Mouse (Mus musculus): ENCODE measurements around the gene Mcur1.
A peak's percentile ranks its signal among the peaks of the same experiment; 100 is the strongest.

Gene Mcur1

GRCm38 (mm10) chr13:43559711-43560457 lies at the start of gene Mcur1:
Gene Mcur1 (minus strand): TSS chr13:43560191.
- peak; percentile 80 for DNase-seq (ENCODE audit: low read depth, low spot score)

GRCm38 (mm10) chr13:43608854-43609253 lies 48.9 kb upstream of the Mcur1 start:
- DNase-seq (ENCODE audit: low read depth, low spot score) = no peak

- DNase-seq (ENCODE audit: low read depth, low spot score) = no peak
These were observed 43.1 kb upstream of the Mcur1 start for GRCm38 (mm10) chr13:43603042-43603441.

DNA sequence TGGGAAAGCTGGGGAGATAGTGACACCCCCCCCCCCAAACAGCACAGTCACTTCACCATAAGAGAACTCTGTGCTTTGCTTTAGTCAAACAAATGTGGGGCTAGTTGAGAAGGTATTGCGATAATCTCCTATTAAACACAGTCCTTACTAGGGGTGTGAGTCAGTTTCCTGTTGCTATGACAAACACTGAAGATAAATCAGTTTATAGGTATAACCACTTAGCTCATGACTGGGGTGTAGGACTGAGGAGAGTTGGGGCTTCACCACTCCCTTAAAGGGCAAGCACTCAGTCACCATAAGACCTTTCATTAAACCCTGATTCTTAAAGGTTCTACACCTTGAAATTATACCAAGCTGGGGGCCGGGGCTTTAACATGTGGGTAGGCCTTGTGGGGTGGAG lies 42.4 kb upstream of the Mcur1 start:
- DNase-seq (ENCODE audit: low read depth, low spot score) = no peak

DNA sequence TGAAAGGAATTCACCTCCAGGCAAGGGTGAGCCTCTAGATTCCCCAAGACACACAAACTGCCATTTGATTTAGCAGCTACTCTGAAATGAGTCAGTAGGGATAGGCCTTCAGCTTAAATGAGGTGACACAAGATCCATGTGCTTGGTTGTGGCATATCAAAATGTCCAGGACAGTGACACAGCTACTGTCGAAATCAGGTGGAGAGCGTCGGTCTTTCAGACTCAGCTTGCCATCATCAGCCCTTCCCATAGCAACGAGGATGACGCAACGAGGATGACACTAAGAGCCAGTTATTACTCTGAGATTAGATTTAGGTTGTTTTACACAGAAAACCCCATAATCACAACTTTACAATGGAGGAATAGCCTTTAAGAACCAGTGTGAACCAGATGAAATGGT lies 41.0 kb upstream of the Mcur1 start:
- DNase-seq (ENCODE audit: low read depth, low spot score) = no peak

DNA sequence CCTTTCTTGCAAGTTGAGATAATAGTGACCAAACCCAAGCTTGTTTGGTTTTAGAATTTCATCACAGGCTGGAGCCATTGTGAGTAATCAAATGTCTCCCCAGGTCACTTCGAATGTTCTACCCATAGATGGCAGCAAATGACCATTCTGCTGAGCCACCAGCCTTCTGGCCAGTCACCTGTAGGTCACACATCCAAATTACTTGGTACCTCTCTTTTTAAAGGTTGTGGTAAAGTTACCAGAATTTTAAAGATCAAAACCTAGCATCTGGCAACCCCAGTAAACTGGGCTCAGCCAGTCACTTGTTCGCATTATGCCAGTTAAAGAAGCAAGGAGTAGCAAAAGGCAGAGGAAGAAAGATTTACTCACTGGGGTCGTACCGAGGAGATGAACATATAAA lies 35.9 kb upstream of the Mcur1 start:
- no peak for DNase-seq (ENCODE audit: low read depth, low spot score)

DNA sequence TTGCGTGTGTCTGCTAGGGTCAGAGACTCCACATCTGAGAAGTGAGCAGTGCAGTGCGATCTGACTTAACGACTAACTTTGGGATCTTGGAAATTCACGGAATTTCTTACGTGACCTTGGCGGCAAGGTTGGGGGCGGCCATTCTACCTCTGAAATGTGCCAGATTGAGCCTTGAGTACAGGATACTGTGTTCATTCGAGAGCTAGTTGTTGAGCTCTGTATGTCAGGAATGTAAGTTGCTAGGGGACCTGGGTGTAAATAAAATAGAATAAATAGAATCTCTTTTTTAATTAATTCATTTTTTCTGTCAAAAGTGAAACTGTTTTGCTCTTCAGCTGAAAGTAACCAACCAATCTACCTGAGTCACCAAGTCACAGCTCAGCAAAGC lies 32.7 kb upstream of the Mcur1 start:
- no peak for DNase-seq (ENCODE audit: low read depth, low spot score)

GRCm38 (mm10) chr13:43591828-43592680 lies 32.1 kb upstream of the Mcur1 start:
- DNase-seq (ENCODE audit: low read depth, low spot score) = no peak

DNA sequence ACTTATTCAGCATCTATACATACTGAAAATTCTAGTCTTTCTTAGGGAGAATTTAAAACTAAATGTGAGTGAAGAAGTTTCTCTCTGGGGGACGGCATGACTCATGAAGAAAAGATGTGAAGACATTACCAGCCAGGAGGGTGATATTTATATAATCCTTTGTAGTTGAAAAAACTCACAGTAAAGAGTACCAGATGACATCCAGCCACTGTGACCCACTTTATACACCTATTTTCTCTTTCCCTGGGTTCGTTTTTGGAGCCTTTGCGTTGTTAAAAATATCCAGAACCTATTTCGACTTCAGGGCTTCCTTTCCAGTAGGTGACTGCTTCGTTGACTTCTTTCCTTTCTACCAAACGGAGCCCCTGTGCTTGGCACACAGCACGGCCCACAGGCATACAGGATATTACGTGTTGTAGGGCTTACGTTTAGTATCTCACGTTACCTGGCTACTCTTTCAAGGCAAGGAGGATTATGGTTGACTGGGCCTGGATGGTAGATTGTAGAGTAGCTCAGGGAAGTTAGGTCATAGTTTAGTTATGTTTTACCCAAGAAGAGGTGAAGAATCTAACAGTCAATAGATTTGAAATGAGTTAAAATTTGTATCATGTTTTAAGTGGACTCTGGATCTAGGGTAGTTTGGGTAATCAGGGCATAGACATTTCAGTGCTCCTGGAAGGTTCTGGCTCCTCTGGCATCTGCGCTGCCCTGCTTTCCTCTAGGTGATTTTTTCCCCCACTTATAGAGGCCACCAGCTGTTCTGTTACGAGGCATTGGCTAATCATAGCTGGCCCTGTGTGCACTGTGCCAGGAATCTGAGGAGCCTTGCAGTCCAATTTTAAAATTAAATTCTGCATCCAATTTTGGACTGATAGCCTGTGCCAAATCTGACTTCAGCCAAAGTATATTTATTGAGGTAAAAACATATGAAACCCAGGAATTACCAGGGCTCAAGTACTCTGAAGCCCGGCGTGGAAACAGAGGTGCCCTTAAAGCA lies 28.2 kb upstream of the Mcur1 start:
- DNase-seq (ENCODE audit: low read depth, low spot score) = no peak

DNA sequence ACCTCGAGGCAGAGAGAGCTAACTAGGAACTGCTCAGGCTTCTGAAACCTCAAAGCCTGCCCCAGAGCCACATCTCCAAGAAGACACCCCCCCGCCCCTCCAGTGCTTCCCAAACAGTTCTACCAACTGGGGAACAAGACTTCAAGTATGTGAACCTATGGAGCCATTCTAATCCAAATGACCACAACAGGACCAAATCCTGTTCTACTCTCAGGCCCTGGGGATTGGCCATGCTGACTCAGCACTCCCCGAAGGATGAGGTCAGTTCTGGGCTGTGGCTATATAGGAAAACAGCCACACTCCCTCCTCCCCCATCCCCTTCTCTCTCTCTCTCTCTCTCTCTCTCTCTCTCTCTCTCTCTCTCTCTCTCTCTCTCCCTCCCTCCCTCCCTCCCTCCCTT lies 27.0 kb upstream of the Mcur1 start:
- DNase-seq (ENCODE audit: low read depth, low spot score) = no peak

DNA sequence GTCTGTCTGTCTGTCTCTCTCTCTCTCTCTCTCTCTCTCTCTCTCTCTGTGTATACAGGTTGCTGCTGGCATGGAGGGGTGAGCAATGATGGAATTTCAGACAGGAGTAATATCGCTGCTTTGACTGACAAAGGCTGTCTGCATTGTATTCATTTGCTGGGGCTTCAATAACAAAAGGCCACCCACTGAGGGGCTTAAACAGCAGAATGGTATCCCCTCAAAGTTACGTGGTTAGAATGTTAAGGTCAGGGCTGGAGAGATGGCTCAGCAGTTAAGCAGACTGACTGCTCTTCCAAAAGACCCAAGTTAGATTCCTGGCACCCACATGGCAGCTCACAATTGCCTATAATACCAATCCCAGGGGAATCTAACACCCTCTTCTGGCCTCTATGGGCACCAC lies 25.3 kb upstream of the Mcur1 start:
- no peak for DNase-seq (ENCODE audit: low read depth, low spot score)

DNA sequence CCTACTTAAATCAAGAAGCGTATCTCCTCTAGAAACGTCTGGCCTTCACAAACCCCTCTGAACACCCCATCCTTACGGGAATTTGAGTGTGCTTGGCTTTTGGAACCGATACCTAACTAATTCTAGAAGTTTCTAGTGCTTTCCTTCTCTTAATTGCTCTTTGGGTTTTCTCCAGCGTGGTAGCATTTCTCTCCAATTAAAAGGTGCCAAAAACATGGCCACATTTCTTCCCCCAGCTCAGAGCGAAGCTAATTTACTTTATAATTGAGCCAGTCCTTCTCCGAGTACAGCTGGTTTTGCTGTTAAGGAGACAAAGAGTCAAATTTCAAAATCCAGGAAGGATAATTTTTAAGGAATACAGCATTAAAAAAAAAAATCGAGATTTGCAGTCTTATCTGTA lies 23.5 kb upstream of the Mcur1 start:
- no peak for DNase-seq (ENCODE audit: low read depth, low spot score)

DNA sequence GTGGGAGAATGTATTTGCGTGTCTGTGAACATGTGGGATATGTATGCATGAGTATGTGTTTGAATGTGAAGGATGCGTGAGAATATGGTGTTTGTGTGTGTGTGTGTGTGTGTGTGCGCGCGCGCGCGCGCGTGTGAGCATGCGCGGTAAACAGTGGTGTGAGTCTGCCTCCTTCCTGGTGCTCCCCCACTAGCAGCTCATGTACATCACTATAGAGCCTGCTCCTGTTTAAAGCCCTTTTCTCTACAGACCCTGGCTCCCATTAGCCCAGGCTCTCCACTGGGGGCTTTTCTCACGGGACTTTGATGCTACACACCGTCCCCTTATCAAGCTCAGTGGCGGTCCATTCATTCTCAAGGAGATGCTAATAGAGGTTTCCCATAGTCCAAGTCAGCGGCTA lies 23.0 kb upstream of the Mcur1 start:
- no peak for DNase-seq (ENCODE audit: low read depth, low spot score)

- DNase-seq (ENCODE audit: low read depth, low spot score) = no peak
These were observed 20.7 kb upstream of the Mcur1 start for GRCm38 (mm10) chr13:43580661-43581060.

DNA sequence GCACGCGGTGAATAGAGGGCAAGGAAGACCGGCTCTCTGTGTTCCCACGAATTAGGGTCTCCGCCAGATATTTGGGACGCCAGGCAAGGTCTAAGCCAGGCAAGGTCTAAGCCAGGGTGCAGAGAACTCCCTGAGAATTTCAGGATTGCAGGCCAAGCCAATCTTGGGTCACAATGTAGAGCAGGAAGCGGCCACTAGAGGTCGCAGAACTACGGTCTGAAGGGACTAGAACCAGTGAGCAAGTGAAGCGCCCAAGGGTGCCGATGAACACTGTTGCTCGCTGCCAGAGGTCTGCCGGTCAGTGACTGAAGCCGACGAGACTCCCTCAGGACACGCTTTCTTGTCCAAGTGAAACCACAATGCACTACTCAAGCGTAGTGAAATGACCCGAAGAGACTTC lies 19.7 kb upstream of the Mcur1 start:
- DNase-seq (ENCODE audit: low read depth, low spot score) = no peak

DNA sequence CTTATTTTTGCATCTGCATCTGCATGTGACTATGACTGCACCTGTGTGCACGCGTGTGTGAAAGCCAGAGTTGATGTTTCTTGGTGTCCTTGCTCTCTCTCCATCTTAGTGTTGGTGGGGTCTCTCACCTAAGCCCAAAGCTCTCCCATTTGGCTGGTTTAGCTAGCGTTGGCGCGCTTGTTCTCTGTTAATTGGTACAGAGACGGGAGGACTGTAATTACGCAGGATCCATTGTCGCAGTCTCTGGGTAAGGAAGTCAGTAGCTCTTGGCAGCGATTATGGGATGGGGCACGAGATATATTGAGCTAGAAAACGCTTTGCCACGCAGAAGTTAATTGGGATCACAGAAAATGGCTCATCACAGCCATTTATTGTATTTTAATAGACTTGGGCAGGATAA lies 17.8 kb upstream of the Mcur1 start:
- no peak for DNase-seq (ENCODE audit: low read depth, low spot score)

GRCm38 (mm10) chr13:43577254-43577653 lies 17.3 kb upstream of the Mcur1 start:
- no peak for DNase-seq (ENCODE audit: low read depth, low spot score)

GRCm38 (mm10) chr13:43575431-43575830 lies 15.4 kb upstream of the Mcur1 start:
- DNase-seq (ENCODE audit: low read depth, low spot score) = no peak

DNA sequence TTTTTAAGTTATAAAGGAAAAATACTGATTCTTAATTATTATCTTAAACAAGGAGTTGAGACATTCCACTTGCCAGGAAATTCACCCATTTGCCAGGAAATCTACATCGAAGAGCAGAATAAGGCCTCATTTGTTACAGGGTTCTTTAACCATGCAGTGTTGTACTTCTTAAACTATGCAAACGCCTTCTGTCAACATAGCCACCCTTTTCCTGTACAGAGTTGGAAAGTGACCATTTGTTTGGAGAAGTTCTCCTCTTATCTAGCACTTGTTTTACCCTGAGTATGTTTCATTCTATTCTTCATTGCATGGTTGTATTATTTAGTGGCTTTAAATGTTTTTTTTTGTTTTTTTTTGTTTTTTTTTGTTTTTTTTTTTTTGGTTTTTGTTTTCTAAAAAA lies 14.0 kb upstream of the Mcur1 start:
- no peak for DNase-seq (ENCODE audit: low read depth, low spot score)

GRCm38 (mm10) chr13:43567141-43567891 lies 7.3 kb upstream of the Mcur1 start:
- DNase-seq (ENCODE audit: low read depth, low spot score) = no peak

DNA sequence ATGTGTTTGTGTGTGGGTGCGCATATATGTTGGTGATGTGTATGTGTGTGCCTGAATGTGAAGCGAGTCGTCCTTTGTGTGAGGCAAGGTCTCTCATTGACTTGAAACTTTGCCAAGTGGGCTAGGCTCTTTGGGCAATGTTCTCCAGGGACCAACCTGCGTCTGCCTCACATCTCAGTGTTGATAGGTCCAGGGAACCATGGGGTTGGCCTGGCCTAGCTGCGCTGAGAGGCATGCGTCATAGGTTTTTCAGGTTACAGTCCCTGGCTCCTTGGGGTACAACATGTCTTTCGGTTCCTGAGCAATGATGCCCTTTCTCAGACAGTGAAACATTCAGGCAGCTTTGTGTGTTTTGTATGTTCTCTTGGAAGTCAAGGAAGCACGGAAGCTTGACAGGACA lies 6.2 kb upstream of the Mcur1 start:
- DNase-seq (ENCODE audit: low read depth, low spot score) = no peak
